Mouse (Mus musculus) C2C12 (cell line): Measurements from ENCODE around the gene Sncb. TPM values are rescaled to one million over a fixed set of nuclear protein-coding genes. Genes with fewer than 3 reads are reported as not detected.

Experiments used
- H3K27me3 ChIP-seq: one replicate; pipeline ENCODE4 v1.6.1; 2011; ENCODE audit not compliant: control insufficient read depth, insufficient read depth, insufficient read length
- H3K36me3 ChIP-seq: one replicate; pipeline ENCODE4 v1.6.1; 2011; ENCODE audit not compliant: control insufficient read depth, insufficient read depth
- H3K4me3 ChIP-seq: one replicate; pipeline ENCODE4 v1.5.1; 2011; ENCODE audit warnings: mild to moderate bottlenecking, control low read depth; ENCODE audit not compliant: poor library complexity, insufficient read depth, severe bottlenecking
- H3K79me2 ChIP-seq: one replicate; pipeline ENCODE4 v1.6.1; 2011; ENCODE audit not compliant: control insufficient read depth, insufficient read depth
- H3K79me3 ChIP-seq: one replicate; pipeline ENCODE4 v1.6.1; 2011; ENCODE audit warnings: low read depth, control low read depth
- H3ac ChIP-seq: one replicate; pipeline ENCODE3; 2011; ENCODE audit warnings: low read depth; ENCODE audit not compliant: control insufficient read depth, insufficient read length
- CEBPB ChIP-seq: IDR thresholded peaks from one replicate; pipeline ENCODE4 v1.6.1; 2011; ENCODE audit warnings: low read depth, mild to moderate bottlenecking, control low read depth, moderate library complexity
- CTCF ChIP-seq: IDR thresholded peaks from one replicate; pipeline ENCODE4 v1.5.1; 2011; ENCODE audit not compliant: control insufficient read depth, insufficient read depth, insufficient read length
- FOSL1 ChIP-seq: IDR thresholded peaks from one replicate; pipeline ENCODE4 v1.8.0; 2011; ENCODE audit warnings: mild to moderate bottlenecking, low read length; ENCODE audit not compliant: poor library complexity, insufficient read depth, severe bottlenecking
- MAX ChIP-seq: IDR thresholded peaks from one replicate; pipeline ENCODE4 v1.6.1; 2011; ENCODE audit warnings: mild to moderate bottlenecking, control low read depth
- MYOD1 ChIP-seq: IDR thresholded peaks from one replicate; pipeline ENCODE4 v1.6.1; 2011; ENCODE audit warnings: low read depth; ENCODE audit not compliant: control insufficient read depth, insufficient read length
- MYOG ChIP-seq: IDR thresholded peaks from one replicate; pipeline ENCODE4 v1.6.1; 2011; ENCODE audit not compliant: control insufficient read depth, insufficient read length; ENCODE audit errors: extremely low read depth
- USF1 ChIP-seq: IDR thresholded peaks from one replicate; pipeline ENCODE4 v1.6.1; 2011; ENCODE audit warnings: low read depth, mild to moderate bottlenecking, control low read depth, moderate library complexity
- polyA plus RNA-seq: library from polyadenylated mRNA; unstranded; fragments of >200 nt; fragmentation: generic; extraction: Trizol; gene quantifications from one replicate; pipeline ENCODE4 v1.2.1, GENCODE M21; 2012; ENCODE audit warnings: missing spikeins

The Sncb gene
- polyA plus RNA-seq, 1 experiment: not detected

DNA sequence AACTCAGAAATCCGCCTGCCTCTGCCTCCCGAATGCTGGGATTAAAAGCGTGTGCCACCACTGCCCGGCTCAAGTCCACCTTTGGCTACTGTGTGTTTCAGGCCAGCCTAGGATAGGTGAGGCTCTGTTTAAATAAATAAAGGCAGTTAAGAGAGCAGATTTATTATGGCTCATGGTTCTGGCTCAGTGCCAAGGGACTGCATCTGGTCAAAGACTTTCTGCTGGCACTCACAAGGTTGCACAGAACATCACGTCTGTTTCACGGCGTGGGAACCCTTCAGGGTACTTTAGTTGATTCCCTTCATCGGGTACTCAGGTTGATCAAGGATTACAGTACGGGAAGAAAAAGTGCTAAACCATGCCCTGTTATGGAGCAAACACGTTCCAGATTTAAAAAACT is 51.4 kb downstream of the Sncb start:
- no peak for TF ChIP-seq MYOG
- no peak for TF ChIP-seq CTCF
- TF ChIP-seq MAX: no peak
- TF ChIP-seq USF1: no peak
- TF ChIP-seq FOSL1: no peak
- TF ChIP-seq MYOD1: no peak
- no peak for TF ChIP-seq CEBPB
- no peaks in the 10 kb centered on the region for H3K79me2 ChIP-seq
- no peak overlapping the region for H3ac ChIP-seq
- no peak overlapping the region for H3K4me3 ChIP-seq
- H3K79me3 ChIP-seq: no peaks in the 10 kb centered on the region
- peaks cover 38% of the 10 kb centered on the region for H3K27me3 ChIP-seq
- no peaks in the 10 kb centered on the region for H3K36me3 ChIP-seq

DNA sequence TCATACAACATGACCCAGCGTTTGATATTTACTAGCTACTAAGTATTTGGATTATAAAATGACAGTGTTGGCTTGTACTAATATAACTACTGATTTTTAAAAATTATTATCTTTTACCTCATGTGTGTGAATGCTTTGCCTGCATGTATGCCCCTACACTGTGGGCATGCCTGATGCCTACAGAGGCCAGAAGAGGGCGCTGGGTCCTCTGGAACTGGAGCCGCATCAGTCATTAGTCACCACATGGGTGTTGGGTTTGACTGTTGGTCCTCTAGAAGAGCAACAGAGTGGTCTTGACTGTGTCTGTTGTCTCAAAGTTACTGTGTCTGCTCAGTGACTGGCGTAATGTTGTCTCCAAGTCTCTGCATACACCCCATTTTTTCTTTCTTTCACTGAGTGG is 52.0 kb downstream of the Sncb start:
- H3K36me3 ChIP-seq: no peaks in the 10 kb centered on the region
- peaks cover 33% of the 10 kb centered on the region for H3K27me3 ChIP-seq
- no peak overlapping the region for H3ac ChIP-seq
- no peaks in the 10 kb centered on the region for H3K79me3 ChIP-seq
- no peak overlapping the region for H3K4me3 ChIP-seq
- no peaks in the 10 kb centered on the region for H3K79me2 ChIP-seq
- TF ChIP-seq MYOD1 (no peak), CEBPB (no peak), USF1 (no peak), FOSL1 (no peak), CTCF (no peak), MYOG (no peak), MAX (no peak)

DNA sequence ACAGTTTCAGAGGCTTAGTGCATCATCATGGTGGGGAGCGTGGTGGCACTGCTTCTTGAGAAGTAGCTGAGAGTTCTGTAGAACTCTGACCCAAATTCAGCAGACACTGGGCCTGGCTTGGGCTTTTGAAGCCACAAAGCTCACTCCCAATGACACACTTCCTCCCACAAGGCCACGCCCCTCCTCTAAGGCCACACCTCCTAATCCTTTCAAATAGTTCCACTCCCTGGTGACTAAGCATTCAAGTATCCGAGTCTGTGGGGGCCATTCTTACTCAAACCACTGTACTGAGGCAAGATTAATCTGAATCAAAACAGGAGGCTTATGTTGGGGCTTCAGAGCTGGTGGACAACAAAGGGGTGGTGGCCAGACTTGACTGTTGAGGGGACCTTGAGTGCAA is 55.5 kb downstream of the Sncb start:
- H3K27me3 ChIP-seq: peaks cover 22% of the 10 kb centered on the region
- H3K79me3 ChIP-seq: no peaks in the 10 kb centered on the region
- H3K79me2 ChIP-seq: no peaks in the 10 kb centered on the region
- H3ac ChIP-seq: no peak overlapping the region
- TF ChIP-seq USF1 (no peak), MYOD1 (no peak), MAX (no peak), CTCF (no peak), FOSL1 (no peak), CEBPB (no peak), MYOG (no peak)
- H3K36me3 ChIP-seq: no peaks in the 10 kb centered on the region
- no peak overlapping the region for H3K4me3 ChIP-seq

Other genes with a start within 250 kb of the Sncb start
- gene 4833439L19Rik, start 201.2 kb downstream of the Sncb start, polyA plus RNA-seq: 62.8 TPM
- gene Arl10, start 191.6 kb downstream of the Sncb start, polyA plus RNA-seq: 24.8 TPM
- gene Nop16, start 176.5 kb downstream of the Sncb start, polyA plus RNA-seq: 87.4 TPM
- 144 TPM for gene Higd2a, start 176.4 kb downstream of the Sncb start, polyA plus RNA-seq
- 32.3 TPM for gene Cltb, start 155.3 kb downstream of the Sncb start, polyA plus RNA-seq
- 33.5 TPM for gene Faf2, start 144.8 kb downstream of the Sncb start, polyA plus RNA-seq
- 30.0 TPM for gene Rnf44, start 72.7 kb downstream of the Sncb start, polyA plus RNA-seq
- 0.01 TPM for gene Cdhr2, start 65.1 kb downstream of the Sncb start, polyA plus RNA-seq
- 0.20 TPM for gene Gprin1, start 16.7 kb downstream of the Sncb start, polyA plus RNA-seq
- gene Eif4e1b, start 17.4 kb upstream of the Sncb start, polyA plus RNA-seq: not detected
- 26.6 TPM for gene Tspan17, start 22.8 kb upstream of the Sncb start, polyA plus RNA-seq
- 0.01 TPM for gene Unc5a, start 182.8 kb upstream of the Sncb start, polyA plus RNA-seq